Mouse (Mus musculus) CH12.LX (cell line): ENCODE results near the gene Scfd2. TPM values are rescaled to one million over a fixed set of nuclear protein-coding genes. Genes with fewer than 3 reads are reported as not detected.

Experiments
- DNase-seq: peaks from one replicate; pipeline ENCODE4 v3.0.0-alpha.2; 2013; ENCODE audit errors: extremely low read depth
- H3K27ac ChIP-seq: 2 replicates; pipeline ENCODE4 v1.5.1; 2012; ENCODE audit warnings: low read depth, mild to moderate bottlenecking, control low read depth, moderate library complexity; ENCODE audit not compliant: insufficient read depth
- H3K27me3 ChIP-seq: replicated peaks from 2 replicates; pipeline ENCODE3; 2012; ENCODE audit warnings: inconsistent platforms
- H3K36me3 ChIP-seq, 2 experiments: replicated peaks in 1 of 2; 2 replicates each; pipeline versions ENCODE3 to v1.6.1; 2012; ENCODE audit warnings: inconsistent platforms in 1 of 2, low read length in 1 of 2, mild to moderate bottlenecking in 1 of 2, mixed read lengths in 1 of 2, moderate library complexity in 1 of 2; ENCODE audit not compliant: control insufficient read depth in 1 of 2, insufficient read depth in 1 of 2
- H3K4me1 ChIP-seq, 2 experiments: 2 replicates each; pipeline ENCODE4 v1.6.1; 2012; ENCODE audit warnings: inconsistent platforms in 1 of 2, moderate library complexity in 1 of 2; ENCODE audit not compliant: insufficient read depth in 2 of 2, control insufficient read depth in 1 of 2
- H3K4me2 ChIP-seq: 2 replicates; pipeline ENCODE4 v1.6.1; 2012; ENCODE audit warnings: low read depth, mild to moderate bottlenecking, control low read depth; ENCODE audit not compliant: poor library complexity, insufficient read depth, severe bottlenecking
- H3K4me3 ChIP-seq, 3 experiments: fragments of 150-350 bp in 1 of 3; sonication (generic) in 1 of 3; replicated peaks in 1 of 3; 2 replicates each; pipeline versions ENCODE3 to v1.5.1; 2011 to 2012; ENCODE audit warnings: low read depth in 2 of 3, low read length in 2 of 3, mild to moderate bottlenecking in 2 of 3, moderate library complexity in 2 of 3, control low read depth in 1 of 3, improper control_type of control experiment in 1 of 3, inconsistent platforms in 1 of 3, mixed read lengths in 1 of 3; ENCODE audit not compliant: poor library complexity in 1 of 3
- H3K79me2 ChIP-seq: replicated peaks from 2 replicates; pipeline ENCODE4 v1.6.1; 2012; ENCODE audit warnings: mild to moderate bottlenecking, moderate library complexity; ENCODE audit not compliant: control insufficient read depth, poor library complexity, insufficient read depth, severe bottlenecking; ENCODE audit errors: extremely low read depth
- H3K9ac ChIP-seq: 2 replicates; pipeline ENCODE4 v1.6.1; 2012; ENCODE audit warnings: low read depth, mild to moderate bottlenecking, control low read depth, moderate library complexity; ENCODE audit not compliant: insufficient read depth
- H3K9me3 ChIP-seq: replicated peaks from 2 replicates; pipeline ENCODE3; 2012; ENCODE audit warnings: low read length, inconsistent platforms, mixed read lengths
- BHLHE40 ChIP-seq: IDR thresholded peaks from 2 replicates; pipeline ENCODE4 v1.6.1; 2011; ENCODE audit warnings: mild to moderate bottlenecking, low read depth, low read length, improper control_type of control experiment
- CHD1 ChIP-seq: IDR thresholded peaks from 2 replicates; pipeline ENCODE4 v1.6.1; 2012; ENCODE audit warnings: low read depth, low read length, improper control_type of control experiment, inconsistent platforms
- CHD2 ChIP-seq: IDR thresholded peaks from 2 replicates; pipeline ENCODE4 v1.6.1; 2011; ENCODE audit warnings: low read length, improper control_type of control experiment
- CTCF ChIP-seq, 2 experiments: IDR thresholded peaks in 1 of 2; conservative IDR thresholded peaks in 1 of 2; 2 replicates each; pipeline ENCODE4 v1.5.1; 2011 to 2012; ENCODE audit warnings: low read depth in 2 of 2, low read length in 2 of 2, improper control_type of control experiment in 1 of 2, inconsistent platforms in 1 of 2, mild to moderate bottlenecking in 1 of 2, moderate library complexity in 1 of 2
- E2F4 ChIP-seq: IDR thresholded peaks from 2 replicates; pipeline ENCODE4 v1.6.1; 2011; ENCODE audit warnings: low read depth, low read length, improper control_type of control experiment; ENCODE audit not compliant: insufficient replicate concordance
- ELF1 ChIP-seq: IDR thresholded peaks from 2 replicates; pipeline ENCODE4 v1.6.1; 2014; ENCODE audit warnings: low read depth, mild to moderate bottlenecking, inconsistent platforms, low read length, improper control_type of control experiment
- ETS1 ChIP-seq: conservative IDR thresholded peaks from 2 replicates; pipeline ENCODE4 v1.6.1; 2012; ENCODE audit warnings: low read depth, mild to moderate bottlenecking, inconsistent platforms, low read length, improper control_type of control experiment, moderate library complexity
- GABPA ChIP-seq: IDR thresholded peaks from 2 replicates; pipeline ENCODE4 v1.6.1; 2012; ENCODE audit warnings: low read depth, low read length, improper control_type of control experiment, inconsistent platforms; ENCODE audit not compliant: insufficient replicate concordance
- IRF4 ChIP-seq: IDR thresholded peaks from 2 replicates; pipeline ENCODE4 v1.6.1; 2014; ENCODE audit warnings: low read depth, mild to moderate bottlenecking, inconsistent platforms, low read length, improper control_type of control experiment
- JUN ChIP-seq: IDR thresholded peaks from 2 replicates; pipeline ENCODE4 v1.6.1; 2011; ENCODE audit warnings: low read depth, mild to moderate bottlenecking, low read length, improper control_type of control experiment, moderate library complexity; ENCODE audit not compliant: insufficient read depth
- JUND ChIP-seq: conservative IDR thresholded peaks from 2 replicates; pipeline ENCODE4 v1.6.1; 2011; ENCODE audit warnings: low read depth, low read length, improper control_type of control experiment
- KAT2A ChIP-seq: IDR thresholded peaks from 2 replicates; pipeline ENCODE4 v1.6.1; 2012; ENCODE audit warnings: low read length, improper control_type of control experiment, inconsistent platforms; ENCODE audit not compliant: insufficient replicate concordance
- MAFK ChIP-seq: IDR thresholded peaks from 2 replicates; pipeline ENCODE4 v1.6.1; 2011; ENCODE audit warnings: low read length, improper control_type of control experiment; ENCODE audit not compliant: insufficient replicate concordance
- MAZ ChIP-seq: IDR thresholded peaks from 2 replicates; pipeline ENCODE4 v1.6.1; 2012; ENCODE audit warnings: low read depth, mild to moderate bottlenecking, inconsistent platforms, low read length, improper control_type of control experiment, moderate library complexity
- MEF2A ChIP-seq: IDR thresholded peaks from 2 replicates; pipeline ENCODE4 v1.6.1; 2014; ENCODE audit warnings: low read depth, mild to moderate bottlenecking, inconsistent platforms, low read length, improper control_type of control experiment, borderline replicate concordance
- MXI1 ChIP-seq: IDR thresholded peaks from 2 replicates; pipeline ENCODE4 v1.6.1; 2011; ENCODE audit warnings: mild to moderate bottlenecking, low read depth, low read length, improper control_type of control experiment
- MYC ChIP-seq: IDR thresholded peaks from 2 replicates; pipeline ENCODE4 v1.6.1; 2011; ENCODE audit warnings: low read depth, mild to moderate bottlenecking, improper control_type of control experiment, low read length
- POLR2A ChIP-seq: IDR thresholded peaks from 2 replicates; pipeline ENCODE4 v1.6.1; 2011; ENCODE audit warnings: low read depth, mild to moderate bottlenecking, improper control_type of control experiment, low read length
- POLR2AphosphoS2 ChIP-seq: IDR thresholded peaks from 2 replicates; pipeline ENCODE4 v1.6.1; 2011; ENCODE audit warnings: low read depth, low read length, improper control_type of control experiment
- SMC3 ChIP-seq: IDR thresholded peaks from 2 replicates; pipeline ENCODE4 v1.6.1; 2011; ENCODE audit warnings: low read depth, low read length, improper control_type of control experiment
- TBP ChIP-seq: conservative IDR thresholded peaks from 2 replicates; pipeline ENCODE4 v1.6.1; 2011; ENCODE audit warnings: low read depth, low read length, improper control_type of control experiment
- TCF12 ChIP-seq: IDR thresholded peaks from 2 replicates; pipeline ENCODE4 v1.6.1; 2014; ENCODE audit warnings: low read depth, mild to moderate bottlenecking, inconsistent platforms, low read length, improper control_type of control experiment
- UBTF ChIP-seq: IDR thresholded peaks from 2 replicates; pipeline ENCODE4 v1.6.1; 2012; ENCODE audit warnings: low read depth, mild to moderate bottlenecking, inconsistent platforms, low read length, improper control_type of control experiment, moderate library complexity
- USF1 ChIP-seq: IDR thresholded peaks from 2 replicates; pipeline ENCODE4 v1.6.1; 2014; ENCODE audit warnings: low read depth, mild to moderate bottlenecking, inconsistent platforms, low read length, improper control_type of control experiment
- USF2 ChIP-seq: conservative IDR thresholded peaks from 2 replicates; pipeline ENCODE4 v1.6.1; 2011; ENCODE audit warnings: low read depth, low read length, improper control_type of control experiment
- ZKSCAN1 ChIP-seq: IDR thresholded peaks from 2 replicates; pipeline ENCODE4 v1.6.1; 2012; ENCODE audit warnings: low read depth, inconsistent platforms, low read length, improper control_type of control experiment, borderline replicate concordance
- ZMIZ1 ChIP-seq: IDR thresholded peaks from 2 replicates; pipeline ENCODE4 v1.6.1; 2012; ENCODE audit warnings: low read depth, mild to moderate bottlenecking, inconsistent platforms, low read length, improper control_type of control experiment
- ZNF384 ChIP-seq: IDR thresholded peaks from 2 replicates; pipeline ENCODE4 v1.6.1; 2012; ENCODE audit warnings: low read depth, low read length, improper control_type of control experiment, inconsistent platforms
- dilution Hi-C: fragments of 300-500 bp; cut with MboI; formaldehyde crosslinking; loops from 2 replicates; pipeline ENCODE4 v1.14.3; 2020; ENCODE audit warnings: low sequenced_read_pairs; ENCODE audit not compliant: extremely low pct_unique_long_range_greater_than_20kb, extremely low pct_ligation_motif_present
- in situ Hi-C: fragments of 300-500 bp; cut with MboI; formaldehyde crosslinking; loops from 3 replicates; pipeline ENCODE4 v1.14.3; 2019; ENCODE audit warnings: low sequenced_read_pairs, low pct_ligation_motif_present, low pct_unique_long_range_greater_than_20kb, mixed read lengths
- polyA plus RNA-seq: library from polyadenylated mRNA; unstranded; fragments of >175 nt; gene quantifications from 2 replicates; pipeline ENCODE4 v1.2.1, GENCODE M21; 2012; ENCODE audit warnings: low read depth; ENCODE audit not compliant: insufficient read length
- total RNA-seq, 2 experiments: library from RNA; depleted of rRNA; stranded (reverse); fragments of 300-350 nt in 1 of 2; fragments of >200 nt in 1 of 2; gene quantifications; 2 replicates each; pipeline ENCODE4 v1.2.3; 2012 to 2014

Gene Scfd2
- total and polyA plus RNA-seq, 3 experiments, result 13.2 to 18.0 (median 14.4) TPM

DNA sequence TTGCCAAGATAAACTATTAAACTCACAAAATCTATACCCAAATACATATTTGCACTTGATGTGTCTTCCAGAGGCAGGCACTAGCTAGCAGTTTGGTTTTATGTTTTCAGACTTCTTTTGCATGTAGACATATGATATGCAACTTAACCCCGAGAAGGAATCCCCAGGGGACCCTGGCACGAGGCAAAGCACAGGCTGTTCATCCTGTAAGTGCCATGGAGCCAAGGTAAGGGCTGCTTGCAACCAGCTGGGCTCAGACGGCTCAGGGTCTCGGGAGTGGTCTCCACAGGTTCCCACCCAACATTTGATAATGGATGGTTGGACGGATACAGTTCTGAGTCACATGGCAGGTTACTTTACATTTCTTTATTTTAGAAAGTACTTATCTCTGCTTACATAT, 327.1 kb downstream of the Scfd2 start:
- dilution Hi-C loops, result no loop called here
- H3K36me3 ChIP-seq, result peaks cover 0 to 7% of the 10 kb centered on the region in 2 experiments
- no peak for DNase-seq

DNA sequence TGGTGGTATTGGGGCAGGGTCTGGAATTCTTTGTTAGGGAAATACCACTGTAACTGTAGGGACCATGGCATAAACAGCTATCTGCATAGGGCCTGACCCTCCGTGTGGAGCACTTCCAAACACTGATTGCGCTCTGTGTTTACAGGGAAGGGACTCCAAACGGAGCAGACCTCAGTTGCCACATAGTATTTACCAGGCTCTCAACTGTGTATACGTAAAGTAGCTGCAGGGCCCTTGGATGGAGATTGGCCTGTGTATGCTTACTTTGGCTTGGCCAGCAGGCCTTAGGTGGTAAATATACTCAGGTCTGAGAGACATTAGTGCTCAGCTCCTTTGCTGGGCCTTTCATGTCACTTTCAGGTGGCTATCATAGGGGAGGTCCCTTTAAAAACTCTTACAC, 329.0 kb downstream of the Scfd2 start:
- dilution Hi-C loops, result no loop called here

More for the DNA sequence above, 327.1 kb downstream of the Scfd2 start:
- H3K4me3 ChIP-seq, result no peak overlapping the region
- in situ Hi-C loops, result no loop called here
- no peak overlapping the region for H3K4me2 ChIP-seq
- no peak overlapping the region for H3K9ac ChIP-seq
- H3K9me3 ChIP-seq, result peaks cover 2% of the 10 kb centered on the region
- TF ChIP-seq KAT2A, result no peak
- no peak for TF ChIP-seq JUND
- TF ChIP-seq CHD1, result no peak
- no peak for TF ChIP-seq ZNF384
- TF ChIP-seq SMC3, result no peak
- no peak for TF ChIP-seq POLR2A
- TF ChIP-seq IRF4, result no peak
- TF ChIP-seq MAZ, result no peak
- no peak for TF ChIP-seq ETS1
- no peak for TF ChIP-seq POLR2AphosphoS2
- no peak for TF ChIP-seq ZKSCAN1
- TF ChIP-seq GABPA, result no peak
- no peak for TF ChIP-seq MXI1
- no peak for TF ChIP-seq MYC
- no peak for TF ChIP-seq TCF12
- TF ChIP-seq MEF2A, result no peak
- no peak for TF ChIP-seq USF2
- no peak for TF ChIP-seq MAFK
- no peak for TF ChIP-seq USF1
- no peak overlapping the region for H3K27ac ChIP-seq
- peaks cover 8 to 27% of the 10 kb centered on the region in 2 experiments for H3K4me1 ChIP-seq
- no peaks in the 10 kb centered on the region for H3K79me2 ChIP-seq
- H3K27me3 ChIP-seq, result no peaks in the 10 kb centered on the region

More for the DNA sequence above, 329.0 kb downstream of the Scfd2 start:
- TF ChIP-seq CTCF (conservative IDR thresholded peaks at IDR 0.05 in 1 of 2, IDR thresholded peaks at IDR 0.05 in 1 of 2; ENCODE audit: low read depth in 2 of 2, low read length in 2 of 2) (no peak), IRF4 (no peak), BHLHE40 (no peak), UBTF (no peak), E2F4 (no peak), JUN (no peak), ELF1 (no peak), TBP (no peak), TCF12 (no peak), CHD1 (no peak), MEF2A (no peak), ZMIZ1 (no peak), CHD2 (no peak)
- TF ChIP-seq, all 38 proteins: peak for 0
- Histone ChIP-seq H3K4me3 (no peak overlapping the region), H3K79me2 (no peaks in the 10 kb centered on the region), H3K9ac (no peak overlapping the region), H3K9me3 (peaks cover 2% of the 10 kb centered on the region), H3K27me3 (no peaks in the 10 kb centered on the region), H3K36me3 (peaks cover 0 to 23% of the 10 kb centered on the region in 2 experiments), H3K4me1 (peaks cover 8 to 33% of the 10 kb centered on the region in 2 experiments), H3K4me2 (no peak overlapping the region), H3K27ac (no peak overlapping the region)
- in situ Hi-C loops, result no loop called here
- DNase-seq, result no peak
